Mouse (Mus musculus): ENCODE data around the gene Yes1.

- TF ChIP-seq CTCF (conservative IDR thresholded peaks at IDR 0.05 in 1 of 2, IDR thresholded peaks at IDR 0.05 in 1 of 2; ENCODE audit: low read depth in 2 of 2, low read length in 2 of 2) (no peak), CHD2 (IDR thresholded peaks at IDR 0.05; ENCODE audit: low read length) (no peak)
Observed at GRCm38 (mm10) chr5:32611341-32611961, 480 bp downstream of the Yes1 start.
